Mouse (Mus musculus) right cerebral cortex, postnatal 4 days (tissue): ENCODE data around the gene Ifitm5.
A peak's percentile ranks its signal among the peaks of the same experiment; 100 is the strongest.

ENCODE experiments used
- DNase-seq: peaks from one replicate; pipeline ENCODE4 v3.0.0-alpha.2; 2022

Ifitm5 gene

GRCm38 (mm10) chr7:140961416-140961815 is 11.3 kb upstream of the Ifitm5 start:
- no peak for DNase-seq

DNA sequence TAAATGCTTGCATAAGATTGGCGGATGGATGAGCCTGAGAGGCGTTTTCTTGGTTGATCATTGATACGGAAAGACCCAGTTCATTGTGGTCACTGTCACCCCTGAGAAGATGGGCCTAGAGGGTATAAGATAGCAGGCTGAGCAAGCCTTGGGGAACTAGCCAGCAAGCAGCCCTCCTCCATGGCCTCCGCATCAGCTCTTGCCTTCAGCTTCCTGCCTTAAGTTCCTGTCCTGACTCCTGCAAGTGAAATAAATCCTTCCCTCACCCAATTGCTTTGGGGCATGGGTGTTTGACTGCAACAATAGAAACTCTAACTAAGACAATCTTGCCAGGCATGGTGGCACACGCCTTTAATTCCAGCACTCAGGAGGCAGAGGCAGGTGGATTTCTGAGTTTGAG is 9.9 kb upstream of the Ifitm5 start:
- DNase-seq, result no peak

DNA sequence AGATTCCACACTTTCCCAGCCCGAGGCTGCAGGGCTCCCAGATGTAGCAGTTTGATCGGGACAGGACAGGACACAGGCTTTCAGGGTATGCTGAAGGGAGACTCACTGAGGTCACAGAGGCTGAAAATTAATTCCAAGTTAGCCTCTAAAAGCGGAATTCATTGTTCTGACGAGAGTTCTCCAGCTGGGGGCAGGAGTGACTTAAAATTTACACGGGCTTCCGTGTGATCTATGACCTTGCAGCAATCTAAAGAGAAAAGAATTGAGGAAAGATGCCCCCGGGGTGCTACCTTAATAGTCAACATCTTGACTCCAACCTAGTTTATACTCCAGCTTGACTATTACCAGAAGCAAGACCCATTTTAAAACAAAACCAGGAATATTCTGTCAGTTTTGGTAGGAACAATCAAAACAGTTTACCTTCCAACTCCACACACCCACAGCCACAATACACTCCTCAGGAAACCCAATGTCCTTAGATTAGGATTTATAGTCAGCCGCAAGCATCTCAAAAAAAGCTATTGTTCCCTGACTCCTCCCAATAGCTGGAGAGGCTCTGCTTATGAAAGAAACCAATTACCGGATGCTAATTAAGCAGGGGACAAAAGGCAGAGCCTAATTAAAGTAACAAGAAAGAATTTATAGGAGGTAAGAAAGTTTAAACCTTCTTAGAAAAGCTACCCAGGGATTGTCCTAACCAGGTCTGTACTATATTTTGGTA is 9.2 kb upstream of the Ifitm5 start:
- DNase-seq, result no peak

GRCm38 (mm10) chr7:140956556-140956869 is 6.4 kb upstream of the Ifitm5 start:
- DNase-seq, result no peak

- DNase-seq, result no peak
Measured at GRCm38 (mm10) chr7:140955758-140956555, 5.9 kb upstream of the Ifitm5 start, which contains the start of the genes Gm45717 and Ifitm2. TSS of gene Gm45717 (minus strand) at chr7:140955937. TSS of gene Ifitm2 (minus strand) at chr7:140955987.

DNA sequence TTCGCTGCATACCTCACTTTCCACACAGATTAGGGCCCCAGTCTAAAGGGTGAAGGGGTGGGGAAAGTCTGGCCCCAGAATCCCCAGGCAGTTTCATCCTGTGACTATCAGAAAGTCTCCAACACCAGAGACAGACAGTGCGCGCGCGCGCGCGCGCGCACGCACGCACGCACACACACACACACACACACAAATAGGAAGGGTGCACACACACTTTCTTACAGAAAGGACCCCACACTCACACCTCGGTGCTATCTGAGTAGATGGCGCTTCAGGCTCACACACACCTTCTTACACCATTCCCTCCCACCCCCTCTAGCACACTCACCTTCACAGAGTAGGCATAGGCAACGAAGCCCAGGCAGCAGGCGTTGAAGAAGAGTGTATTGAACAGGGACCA is 5.3 kb upstream of the Ifitm5 start:
- DNase-seq, result no peak

DNA sequence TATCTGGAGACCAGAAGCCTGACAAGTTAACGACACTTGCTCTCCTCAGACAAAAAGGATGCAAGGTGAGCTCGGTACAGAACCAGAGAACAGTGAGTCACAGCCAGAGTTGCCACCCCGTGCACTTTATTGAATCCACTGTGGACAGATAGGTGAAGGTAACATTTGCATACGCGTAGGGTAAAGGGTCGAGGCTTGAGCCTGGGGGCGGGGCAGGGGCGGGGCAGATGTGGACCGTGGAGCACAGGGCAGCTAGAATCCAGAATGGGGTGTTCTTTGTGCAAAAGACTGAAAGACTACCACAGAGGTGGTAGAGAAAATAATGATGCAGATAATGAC is 4.6 kb upstream of the Ifitm5 start:
- no peak for DNase-seq

- no peak for DNase-seq
Measured at GRCm38 (mm10) chr7:140953800-140954732, 4.0 kb upstream of the Ifitm5 start.

DNA sequence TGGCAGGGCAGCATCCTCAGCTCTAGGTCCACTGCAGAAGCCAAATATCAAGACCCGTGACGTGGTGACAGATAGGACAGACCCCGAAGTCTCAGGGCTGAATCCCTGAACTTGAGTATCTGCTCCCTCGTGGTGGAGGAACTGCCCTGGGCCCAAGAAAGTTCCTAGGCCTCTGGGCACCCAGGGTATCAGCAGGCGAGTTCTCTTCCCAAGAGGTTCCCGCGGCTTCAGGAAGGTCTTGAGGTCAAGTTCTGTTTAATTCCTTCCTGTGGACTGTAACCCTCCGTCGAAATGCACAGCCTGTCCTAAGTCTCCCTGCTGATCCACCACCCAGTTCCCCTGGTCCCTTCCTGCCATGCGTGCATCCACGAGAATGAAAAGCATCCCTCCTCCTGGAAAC is 3.0 kb upstream of the Ifitm5 start:
- no peak for DNase-seq

DNA sequence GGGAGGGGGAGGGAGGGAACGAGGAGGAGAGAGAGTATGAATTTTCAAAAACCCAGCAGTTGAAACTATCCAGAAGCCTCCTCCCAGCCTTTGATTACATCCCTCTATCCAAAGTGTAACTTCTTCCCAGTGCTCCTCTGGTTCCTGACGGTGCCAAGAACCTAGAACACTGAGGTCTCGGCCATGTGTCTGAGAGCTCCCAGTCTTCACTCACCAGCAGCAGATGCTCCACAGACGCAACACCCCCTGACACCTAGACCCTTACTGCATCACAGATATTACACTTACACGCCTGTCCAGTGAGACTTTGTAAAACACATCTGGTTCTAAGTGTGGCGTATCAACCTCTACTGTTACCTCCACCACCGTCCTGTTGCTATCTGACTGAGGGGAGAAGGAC is 2.4 kb upstream of the Ifitm5 start:
- DNase-seq, result no peak

GRCm38 (mm10) chr7:140951765-140952164 is 1.7 kb upstream of the Ifitm5 start:
- no peak for DNase-seq

DNA sequence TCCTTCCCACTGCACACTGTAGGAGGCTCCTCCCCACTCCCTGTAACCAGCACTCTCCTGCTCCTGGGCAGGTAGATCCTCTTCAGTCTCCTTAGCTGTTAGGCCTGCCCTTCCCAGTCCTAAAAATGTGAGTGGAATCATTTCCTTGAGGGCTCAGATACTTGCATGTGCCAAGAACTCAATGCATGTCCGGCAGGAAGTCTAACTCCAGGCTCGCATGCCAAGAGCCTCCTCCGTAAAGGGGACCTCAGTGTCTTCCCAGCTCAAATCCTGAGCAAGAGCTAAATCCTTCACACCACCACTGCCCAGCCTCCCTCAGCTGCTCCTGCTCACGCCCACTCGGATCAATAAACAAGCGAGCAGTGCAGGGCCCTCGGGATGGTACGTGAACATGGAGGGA is 960 bp upstream of the Ifitm5 start:
- no peak for DNase-seq

GRCm38 (mm10) chr7:140949255-140949654 is 836 bp downstream of the Ifitm5 start:
- DNase-seq, result no peak

- no peak for DNase-seq
Measured at GRCm38 (mm10) chr7:140948161-140948560, 1.9 kb downstream of the Ifitm5 start.

- no peak for DNase-seq
Measured at GRCm38 (mm10) chr7:140946980-140947379, 3.1 kb downstream of the Ifitm5 start.

DNA sequence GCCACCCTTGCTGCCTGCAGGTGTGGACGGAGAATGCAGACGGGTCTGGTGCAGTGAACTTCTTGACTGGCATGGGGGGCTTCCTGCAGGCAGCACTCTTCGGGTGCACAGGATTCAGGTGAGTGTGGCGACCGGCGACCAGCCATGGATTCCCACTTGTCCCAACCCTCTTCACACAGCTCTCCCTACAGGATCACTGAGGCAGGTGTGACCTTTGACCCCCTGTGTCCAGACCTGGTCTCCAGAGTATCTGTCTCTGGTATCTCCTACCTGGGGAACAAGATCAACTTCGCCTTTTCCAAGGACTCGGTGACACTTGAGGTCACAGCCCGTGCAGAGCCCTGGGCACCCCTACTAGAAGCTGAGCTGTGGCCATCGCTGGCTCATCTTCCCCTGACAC is 3.8 kb downstream of the Ifitm5 start:
- DNase-seq, result no peak

- DNase-seq, result no peak
Measured at GRCm38 (mm10) chr7:140945247-140945646, 4.8 kb downstream of the Ifitm5 start.

- DNase-seq, result no peak
Measured at GRCm38 (mm10) chr7:140944236-140944635, 5.9 kb downstream of the Ifitm5 start.

GRCm38 (mm10) chr7:140943356-140943755 is 6.7 kb downstream of the Ifitm5 start:
- no peak for DNase-seq

DNA sequence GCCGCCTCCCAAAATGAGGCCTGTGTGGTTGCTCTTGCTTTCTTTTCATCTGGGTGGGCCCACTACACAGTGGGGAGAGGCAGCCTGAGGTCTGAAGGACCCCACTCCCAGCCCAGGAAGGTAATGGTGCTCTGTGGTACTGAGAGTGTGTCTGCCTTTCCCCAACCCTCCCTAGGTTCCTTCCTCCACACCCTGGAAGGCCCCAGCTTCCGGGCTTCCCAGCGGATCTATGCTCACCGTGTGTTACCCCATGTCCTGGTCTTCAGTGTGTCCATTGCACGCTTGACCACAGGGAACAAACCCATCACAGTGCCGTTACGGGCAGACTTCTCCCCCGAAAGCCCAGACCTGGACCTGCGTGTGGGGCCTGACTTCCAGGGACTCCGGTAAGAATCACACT is 7.3 kb downstream of the Ifitm5 start:
- DNase-seq, result no peak

GRCm38 (mm10) chr7:140942341-140942740 is 7.8 kb downstream of the Ifitm5 start:
- no peak for DNase-seq

GRCm38 (mm10) chr7:140941222-140942051 is 8.7 kb downstream of the Ifitm5 start, which contains the start of gene Pgghg:
TSS of gene Pgghg (plus strand) at chr7:140941391.
- DNase-seq, result peak; percentile 69
